Mouse (Mus musculus) CH12.LX (cell line): ENCODE results near the gene Nkg7. TPM values are rescaled to one million over a fixed set of nuclear protein-coding genes. Genes with fewer than 3 reads are reported as not detected.

Source experiments
- DNase-seq: peaks from one replicate; pipeline ENCODE4 v3.0.0-alpha.2; 2013; ENCODE audit errors: extremely low read depth
- H3K27ac ChIP-seq: 2 replicates; pipeline ENCODE4 v1.5.1; 2012; ENCODE audit warnings: low read depth, mild to moderate bottlenecking, control low read depth, moderate library complexity; ENCODE audit not compliant: insufficient read depth
- H3K27me3 ChIP-seq: replicated peaks from 2 replicates; pipeline ENCODE3; 2012; ENCODE audit warnings: inconsistent platforms
- H3K36me3 ChIP-seq, 2 experiments: replicated peaks in 1 of 2; 2 replicates each; pipeline versions ENCODE3 to v1.6.1; 2012; ENCODE audit warnings: inconsistent platforms in 1 of 2, low read length in 1 of 2, mild to moderate bottlenecking in 1 of 2, mixed read lengths in 1 of 2, moderate library complexity in 1 of 2; ENCODE audit not compliant: control insufficient read depth in 1 of 2, insufficient read depth in 1 of 2
- H3K4me1 ChIP-seq, 2 experiments: 2 replicates each; pipeline ENCODE4 v1.6.1; 2012; ENCODE audit warnings: inconsistent platforms in 1 of 2, moderate library complexity in 1 of 2; ENCODE audit not compliant: insufficient read depth in 2 of 2, control insufficient read depth in 1 of 2
- H3K4me2 ChIP-seq: 2 replicates; pipeline ENCODE4 v1.6.1; 2012; ENCODE audit warnings: low read depth, mild to moderate bottlenecking, control low read depth; ENCODE audit not compliant: poor library complexity, insufficient read depth, severe bottlenecking
- H3K4me3 ChIP-seq, 3 experiments: fragments of 150-350 bp in 1 of 3; sonication (generic) in 1 of 3; replicated peaks in 1 of 3; 2 replicates each; pipeline versions ENCODE3 to v1.5.1; 2011 to 2012; ENCODE audit warnings: low read depth in 2 of 3, low read length in 2 of 3, mild to moderate bottlenecking in 2 of 3, moderate library complexity in 2 of 3, control low read depth in 1 of 3, improper control_type of control experiment in 1 of 3, inconsistent platforms in 1 of 3, mixed read lengths in 1 of 3; ENCODE audit not compliant: poor library complexity in 1 of 3
- H3K79me2 ChIP-seq: replicated peaks from 2 replicates; pipeline ENCODE4 v1.6.1; 2012; ENCODE audit warnings: mild to moderate bottlenecking, moderate library complexity; ENCODE audit not compliant: control insufficient read depth, poor library complexity, insufficient read depth, severe bottlenecking; ENCODE audit errors: extremely low read depth
- H3K9ac ChIP-seq: 2 replicates; pipeline ENCODE4 v1.6.1; 2012; ENCODE audit warnings: low read depth, mild to moderate bottlenecking, control low read depth, moderate library complexity; ENCODE audit not compliant: insufficient read depth
- H3K9me3 ChIP-seq: replicated peaks from 2 replicates; pipeline ENCODE3; 2012; ENCODE audit warnings: low read length, inconsistent platforms, mixed read lengths
- BHLHE40 ChIP-seq: IDR thresholded peaks from 2 replicates; pipeline ENCODE4 v1.6.1; 2011; ENCODE audit warnings: mild to moderate bottlenecking, low read depth, low read length, improper control_type of control experiment
- CHD1 ChIP-seq: IDR thresholded peaks from 2 replicates; pipeline ENCODE4 v1.6.1; 2012; ENCODE audit warnings: low read depth, low read length, improper control_type of control experiment, inconsistent platforms
- CHD2 ChIP-seq: IDR thresholded peaks from 2 replicates; pipeline ENCODE4 v1.6.1; 2011; ENCODE audit warnings: low read length, improper control_type of control experiment
- CTCF ChIP-seq, 2 experiments: IDR thresholded peaks in 1 of 2; conservative IDR thresholded peaks in 1 of 2; 2 replicates each; pipeline ENCODE4 v1.5.1; 2011 to 2012; ENCODE audit warnings: low read depth in 2 of 2, low read length in 2 of 2, improper control_type of control experiment in 1 of 2, inconsistent platforms in 1 of 2, mild to moderate bottlenecking in 1 of 2, moderate library complexity in 1 of 2
- E2F4 ChIP-seq: IDR thresholded peaks from 2 replicates; pipeline ENCODE4 v1.6.1; 2011; ENCODE audit warnings: low read depth, low read length, improper control_type of control experiment; ENCODE audit not compliant: insufficient replicate concordance
- ELF1 ChIP-seq: IDR thresholded peaks from 2 replicates; pipeline ENCODE4 v1.6.1; 2014; ENCODE audit warnings: low read depth, mild to moderate bottlenecking, inconsistent platforms, low read length, improper control_type of control experiment
- EP300 ChIP-seq: IDR thresholded peaks from 2 replicates; pipeline ENCODE4 v1.6.1; 2011; ENCODE audit warnings: low read length, improper control_type of control experiment
- ETS1 ChIP-seq: conservative IDR thresholded peaks from 2 replicates; pipeline ENCODE4 v1.6.1; 2012; ENCODE audit warnings: low read depth, mild to moderate bottlenecking, inconsistent platforms, low read length, improper control_type of control experiment, moderate library complexity
- GABPA ChIP-seq: IDR thresholded peaks from 2 replicates; pipeline ENCODE4 v1.6.1; 2012; ENCODE audit warnings: low read depth, low read length, improper control_type of control experiment, inconsistent platforms; ENCODE audit not compliant: insufficient replicate concordance
- HCFC1 ChIP-seq: IDR thresholded peaks from 2 replicates; pipeline ENCODE4 v1.6.1; 2012; ENCODE audit warnings: low read depth, mild to moderate bottlenecking, inconsistent platforms, low read length, improper control_type of control experiment
- IRF4 ChIP-seq: IDR thresholded peaks from 2 replicates; pipeline ENCODE4 v1.6.1; 2014; ENCODE audit warnings: low read depth, mild to moderate bottlenecking, inconsistent platforms, low read length, improper control_type of control experiment
- JUN ChIP-seq: IDR thresholded peaks from 2 replicates; pipeline ENCODE4 v1.6.1; 2011; ENCODE audit warnings: low read depth, mild to moderate bottlenecking, low read length, improper control_type of control experiment, moderate library complexity; ENCODE audit not compliant: insufficient read depth
- JUND ChIP-seq: conservative IDR thresholded peaks from 2 replicates; pipeline ENCODE4 v1.6.1; 2011; ENCODE audit warnings: low read depth, low read length, improper control_type of control experiment
- KAT2A ChIP-seq: IDR thresholded peaks from 2 replicates; pipeline ENCODE4 v1.6.1; 2012; ENCODE audit warnings: low read length, improper control_type of control experiment, inconsistent platforms; ENCODE audit not compliant: insufficient replicate concordance
- MAFK ChIP-seq: IDR thresholded peaks from 2 replicates; pipeline ENCODE4 v1.6.1; 2011; ENCODE audit warnings: low read length, improper control_type of control experiment; ENCODE audit not compliant: insufficient replicate concordance
- MAX ChIP-seq: IDR thresholded peaks from 2 replicates; pipeline ENCODE4 v1.6.1; 2011; ENCODE audit warnings: low read length, improper control_type of control experiment
- MAZ ChIP-seq: IDR thresholded peaks from 2 replicates; pipeline ENCODE4 v1.6.1; 2012; ENCODE audit warnings: low read depth, mild to moderate bottlenecking, inconsistent platforms, low read length, improper control_type of control experiment, moderate library complexity
- MEF2A ChIP-seq: IDR thresholded peaks from 2 replicates; pipeline ENCODE4 v1.6.1; 2014; ENCODE audit warnings: low read depth, mild to moderate bottlenecking, inconsistent platforms, low read length, improper control_type of control experiment, borderline replicate concordance
- MXI1 ChIP-seq: IDR thresholded peaks from 2 replicates; pipeline ENCODE4 v1.6.1; 2011; ENCODE audit warnings: mild to moderate bottlenecking, low read depth, low read length, improper control_type of control experiment
- MYC ChIP-seq: IDR thresholded peaks from 2 replicates; pipeline ENCODE4 v1.6.1; 2011; ENCODE audit warnings: low read depth, mild to moderate bottlenecking, improper control_type of control experiment, low read length
- NELFE ChIP-seq: IDR thresholded peaks from 2 replicates; pipeline ENCODE4 v1.6.1; 2011; ENCODE audit warnings: low read depth, low read length, improper control_type of control experiment
- NRF1 ChIP-seq: IDR thresholded peaks from 2 replicates; pipeline ENCODE4 v1.6.1; 2014; ENCODE audit warnings: low read depth, mild to moderate bottlenecking, inconsistent platforms, low read length, improper control_type of control experiment, moderate library complexity
- PAX5 ChIP-seq: IDR thresholded peaks from 2 replicates; pipeline ENCODE4 v1.6.1; 2012; ENCODE audit warnings: low read length, inconsistent platforms, mixed read lengths
- POLR2A ChIP-seq: IDR thresholded peaks from 2 replicates; pipeline ENCODE4 v1.6.1; 2011; ENCODE audit warnings: low read depth, mild to moderate bottlenecking, improper control_type of control experiment, low read length
- POLR2AphosphoS2 ChIP-seq: IDR thresholded peaks from 2 replicates; pipeline ENCODE4 v1.6.1; 2011; ENCODE audit warnings: low read depth, low read length, improper control_type of control experiment
- RAD21 ChIP-seq: IDR thresholded peaks from 2 replicates; pipeline ENCODE4 v1.6.1; 2011; ENCODE audit warnings: low read depth, mild to moderate bottlenecking, low read length, improper control_type of control experiment, moderate library complexity
- RCOR1 ChIP-seq: conservative IDR thresholded peaks from 2 replicates; pipeline ENCODE4 v1.6.1; 2012; ENCODE audit warnings: low read depth, mild to moderate bottlenecking, inconsistent platforms, low read length, improper control_type of control experiment
- SIN3A ChIP-seq: IDR thresholded peaks from 2 replicates; pipeline ENCODE4 v1.6.1; 2012; ENCODE audit warnings: low read length, improper control_type of control experiment, inconsistent platforms
- SMC3 ChIP-seq: IDR thresholded peaks from 2 replicates; pipeline ENCODE4 v1.6.1; 2011; ENCODE audit warnings: low read depth, low read length, improper control_type of control experiment
- TBP ChIP-seq: conservative IDR thresholded peaks from 2 replicates; pipeline ENCODE4 v1.6.1; 2011; ENCODE audit warnings: low read depth, low read length, improper control_type of control experiment
- TCF12 ChIP-seq: IDR thresholded peaks from 2 replicates; pipeline ENCODE4 v1.6.1; 2014; ENCODE audit warnings: low read depth, mild to moderate bottlenecking, inconsistent platforms, low read length, improper control_type of control experiment
- UBTF ChIP-seq: IDR thresholded peaks from 2 replicates; pipeline ENCODE4 v1.6.1; 2012; ENCODE audit warnings: low read depth, mild to moderate bottlenecking, inconsistent platforms, low read length, improper control_type of control experiment, moderate library complexity
- USF1 ChIP-seq: IDR thresholded peaks from 2 replicates; pipeline ENCODE4 v1.6.1; 2014; ENCODE audit warnings: low read depth, mild to moderate bottlenecking, inconsistent platforms, low read length, improper control_type of control experiment
- USF2 ChIP-seq: conservative IDR thresholded peaks from 2 replicates; pipeline ENCODE4 v1.6.1; 2011; ENCODE audit warnings: low read depth, low read length, improper control_type of control experiment
- ZC3H11A ChIP-seq: IDR thresholded peaks from 2 replicates; pipeline ENCODE4 v1.6.1; 2012; ENCODE audit warnings: low read depth, mild to moderate bottlenecking, inconsistent platforms, low read length, improper control_type of control experiment
- ZKSCAN1 ChIP-seq: IDR thresholded peaks from 2 replicates; pipeline ENCODE4 v1.6.1; 2012; ENCODE audit warnings: low read depth, inconsistent platforms, low read length, improper control_type of control experiment, borderline replicate concordance
- ZMIZ1 ChIP-seq: IDR thresholded peaks from 2 replicates; pipeline ENCODE4 v1.6.1; 2012; ENCODE audit warnings: low read depth, mild to moderate bottlenecking, inconsistent platforms, low read length, improper control_type of control experiment
- ZNF384 ChIP-seq: IDR thresholded peaks from 2 replicates; pipeline ENCODE4 v1.6.1; 2012; ENCODE audit warnings: low read depth, low read length, improper control_type of control experiment, inconsistent platforms
- dilution Hi-C: fragments of 300-500 bp; cut with MboI; formaldehyde crosslinking; loops from 2 replicates; pipeline ENCODE4 v1.14.3; 2020; ENCODE audit warnings: low sequenced_read_pairs; ENCODE audit not compliant: extremely low pct_unique_long_range_greater_than_20kb, extremely low pct_ligation_motif_present
- in situ Hi-C: fragments of 300-500 bp; cut with MboI; formaldehyde crosslinking; loops from 3 replicates; pipeline ENCODE4 v1.14.3; 2019; ENCODE audit warnings: low sequenced_read_pairs, low pct_ligation_motif_present, low pct_unique_long_range_greater_than_20kb, mixed read lengths
- polyA plus RNA-seq: library from polyadenylated mRNA; unstranded; fragments of >175 nt; gene quantifications from 2 replicates; pipeline ENCODE4 v1.2.1, GENCODE M21; 2012; ENCODE audit warnings: low read depth; ENCODE audit not compliant: insufficient read length
- total RNA-seq, 2 experiments: library from RNA; depleted of rRNA; stranded (reverse); fragments of 300-350 nt in 1 of 2; fragments of >200 nt in 1 of 2; gene quantifications; 2 replicates each; pipeline ENCODE4 v1.2.3; 2012 to 2014

Nkg7 gene
- total and polyA plus RNA-seq, 3 experiments: not detected

DNA sequence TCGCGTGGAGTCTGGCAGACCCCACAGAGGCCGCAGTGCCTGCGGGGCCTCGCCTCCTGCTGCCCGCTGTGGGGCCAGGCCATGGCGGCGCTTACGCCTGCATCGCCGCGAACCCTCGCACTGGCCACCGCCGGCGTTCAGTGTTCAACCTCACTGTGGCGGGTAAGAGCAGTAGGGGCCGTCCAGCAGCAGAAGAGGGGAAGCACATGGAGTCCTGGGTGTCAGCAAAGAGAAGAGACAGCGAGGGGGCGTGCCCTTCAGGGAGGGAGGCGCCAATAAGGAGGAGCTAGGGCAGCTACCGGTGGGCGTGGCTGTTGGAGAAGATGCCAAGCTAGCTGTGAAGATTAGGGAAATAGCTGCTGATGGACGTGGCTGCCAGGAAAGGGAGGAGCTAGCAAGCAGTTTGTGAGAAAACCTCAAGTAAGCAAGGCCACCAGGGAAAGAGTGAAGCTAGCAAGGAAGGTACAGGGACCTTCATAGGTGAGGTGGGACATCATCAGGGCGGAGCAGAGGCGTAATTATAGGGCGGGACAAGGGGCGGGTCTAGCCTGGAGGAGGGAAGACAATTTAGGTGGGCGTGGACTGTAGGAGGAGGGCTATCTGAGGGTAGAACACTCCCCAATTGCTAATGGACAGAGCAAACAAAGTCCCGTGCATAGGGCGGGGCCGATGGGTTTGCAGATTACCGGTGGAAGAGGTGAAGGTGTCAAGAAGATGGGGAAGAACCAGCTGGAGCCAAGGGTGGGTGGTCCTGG, 28.6 kb downstream of the Nkg7 start:
- Histone ChIP-seq H3K4me2 (peak overlapping the region; percentile 68), H3K27me3 (no peaks in the 10 kb centered on the region), H3K9me3 (no peaks in the 10 kb centered on the region), H3K27ac (no peak overlapping the region), H3K36me3 (no peaks in the 10 kb centered on the region), H3K79me2 (no peaks in the 10 kb centered on the region), H3K4me3 (peak overlapping the region; percentile 60 to 68 (median 66)), H3K4me1 (peaks cover 3 to 8% of the 10 kb centered on the region in 2 experiments; a peak in 3 of 4 replicates), H3K9ac (no peak overlapping the region)
- in situ Hi-C loops: loop anchor here (10.0 kb wide), 2 partner anchors 121 to 181 kb away; no protein-coding TSS in a partner anchor
- TF ChIP-seq TCF12 (no peak), KAT2A (no peak), MEF2A (0 out of 2 replicates have a peak, but pooled peaks have one; percentile 9), JUND (no peak), IRF4 (no peak), ETS1 (no peak), MAZ (0 out of 2 replicates have a peak, but pooled peaks have one; percentile 22), NELFE (0 out of 2 replicates have a peak, but pooled peaks have one; percentile 43), GABPA (no peak), ZC3H11A (no peak), MYC (0 out of 2 replicates have a peak, but pooled peaks have one; percentile 43), NRF1 (no peak), SMC3 (no peak; the same call in 1 of the 2 replicates), USF1 (no peak), ZMIZ1 (0 out of 2 replicates have a peak, but pooled peaks have one; percentile 51), ZNF384 (no peak), MAX (peak; percentile 75; the same call in 1 of the 2 replicates), TBP (no peak), MXI1 (peak; percentile 88), PAX5 (no peak), BHLHE40 (peak; percentile 92), HCFC1 (no peak), POLR2A (peak; percentile 56; the same call in 1 of the 2 replicates), UBTF (no peak), MAFK (no peak), RCOR1 (no peak), USF2 (no peak), ELF1 (peak; percentile 30; the same call in 1 of the 2 replicates), RAD21 (no peak; the same call in 1 of the 2 replicates), EP300 (no peak), SIN3A (peak; percentile 55; the same call in 1 of the 2 replicates), JUN (no peak), ZKSCAN1 (no peak), E2F4 (no peak), POLR2AphosphoS2 (no peak), CTCF (conservative IDR thresholded peaks at IDR 0.05 in 1 of 2, IDR thresholded peaks at IDR 0.05 in 1 of 2; ENCODE audit: low read depth in 2 of 2, low read length in 2 of 2) (peak in 1 of 2 experiments; percentile 50; a peak in 2 of 4 replicates), CHD1 (no peak), CHD2 (no peak)
- dilution Hi-C loops: no loop called here
- peak; percentile 94 for DNase-seq
